Mouse (Mus musculus): Measurements from ENCODE around the gene Fsip2.

The Fsip2 gene

DNA sequence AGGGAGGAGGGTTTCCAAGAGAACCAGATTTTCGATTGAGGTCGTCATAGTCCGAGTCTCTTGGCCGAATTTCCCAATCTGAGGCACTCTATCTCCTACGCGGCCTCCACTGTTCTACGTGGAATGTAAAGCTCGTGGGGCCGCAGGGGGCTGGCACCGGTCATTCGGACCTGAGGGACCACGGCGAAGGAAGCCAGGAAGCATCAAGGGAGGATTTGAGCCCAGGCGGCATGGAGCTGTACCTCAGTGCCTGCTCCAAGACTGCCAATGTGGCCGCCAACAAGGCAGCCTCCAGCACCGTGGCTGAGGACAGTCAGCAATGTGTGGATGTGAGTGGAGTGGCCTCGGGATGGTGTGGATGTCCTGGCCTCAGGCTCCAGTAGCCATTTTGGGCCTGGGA is at the start of gene Fsip2:
Fsip2 (plus strand) TSS at position 163 of the 400 bp plus-strand sequence.
- DNase-seq (ENCODE audit: low spot score), result no peak

GRCm38 (mm10) chr2:82963443-82963842 is 20.0 kb downstream of the Fsip2 start:
- no peak for DNase-seq (ENCODE audit: low spot score)

- no peak for DNase-seq (ENCODE audit: low spot score)
Observed at GRCm38 (mm10) chr2:83025853-83026252, 82.4 kb downstream of the Fsip2 start.

- DNase-seq (ENCODE audit: low spot score), result no peak
Observed at GRCm38 (mm10) chr2:83052914-83053690, 109.7 kb downstream of the Fsip2 start.

Data from ovary, postnatal 14 days (tissue).